Mouse (Mus musculus) heart, postnatal 0 days (tissue): ENCODE measurements around the gene Tcaf1. TPM values are rescaled to one million over a fixed set of nuclear protein-coding genes. Genes with fewer than 3 reads are reported as not detected.
A peak's percentile ranks its signal among the peaks of the same experiment; 100 is the strongest.

Source experiments
- ATAC-seq: fragments of 200-750 bp; cut with Nextera tagmentation; 2 replicates; pipeline ENCODE4 v1.8.0; 2017; ENCODE audit warnings: low read depth, moderate number of reproducible peaks, moderate library complexity; ENCODE audit not compliant: insufficient read depth
- DNase-seq: peaks from one replicate; pipeline ENCODE4 v3.0.0-alpha.2; 2016; ENCODE audit warnings: low spot score
- H3K27ac ChIP-seq: fragments of 300-500 bp; sonication (generic); 2 replicates; pipeline ENCODE4 v1.5.1; 2014; ENCODE audit warnings: low read depth, mild to moderate bottlenecking
- H3K27me3 ChIP-seq: fragments of 300-500 bp; sonication (generic); 2 replicates; pipeline ENCODE4 v1.6.1; 2014; ENCODE audit warnings: low read length, mixed read lengths; ENCODE audit not compliant: control insufficient read depth, insufficient read depth
- H3K36me3 ChIP-seq: fragments of 300-500 bp; sonication (generic); replicated peaks from 2 replicates; pipeline ENCODE4 v1.6.1; 2014; ENCODE audit warnings: low read length, mixed read lengths; ENCODE audit not compliant: control insufficient read depth, insufficient read depth
- H3K4me1 ChIP-seq: fragments of 300-500 bp; sonication (generic); 2 replicates; pipeline ENCODE4 v1.6.1; 2014; ENCODE audit warnings: antibody characterized with exemption; ENCODE audit not compliant: control insufficient read depth, insufficient read depth
- H3K4me2 ChIP-seq: fragments of 300-500 bp; sonication (generic); 2 replicates; pipeline ENCODE4 v1.6.1; 2014; ENCODE audit warnings: low read depth, mild to moderate bottlenecking, low read length, moderate library complexity
- H3K4me3 ChIP-seq: fragments of 300-500 bp; sonication (generic); 2 replicates; pipeline ENCODE4 v1.5.1; 2014; ENCODE audit warnings: low read depth, low read length
- H3K9ac ChIP-seq: fragments of 300-500 bp; sonication (generic); replicated peaks from 2 replicates; pipeline ENCODE4 v1.6.1; 2014; ENCODE audit warnings: low read depth, low read length, mixed read lengths
- H3K9me3 ChIP-seq: fragments of 300-500 bp; sonication (generic); replicated peaks from 2 replicates; pipeline ENCODE4 v1.6.1; 2016; ENCODE audit warnings: low read length; ENCODE audit not compliant: control insufficient read depth
- CTCF ChIP-seq: IDR thresholded peaks from 2 replicates; pipeline ENCODE4 v1.5.1; 2016; ENCODE audit warnings: antibody characterized with exemption, control low read depth, low read depth
- EP300 ChIP-seq: IDR thresholded peaks from 2 replicates; pipeline ENCODE4 v1.6.1; 2016; ENCODE audit warnings: antibody characterized with exemption, low read depth
- WGBS: fragments of 180-500 bp; shearing (Covaris S2); extraction: QIAGEN DNeasy Blood & Tissue Kit; methylation state at CpG from one replicate; pipeline ENCODE4 v1.1.7; 2014; 5-methylcytosine and 5-hydroxymethylcytosine counted together
- polyA plus RNA-seq: library from polyadenylated mRNA; unstranded; fragments of >200 nt; fragmentation: Nextera tagmentation; extraction: Ambion mirVana; gene quantifications from 2 replicates; pipeline ENCODE4 v1.2.1, GENCODE M21; 2015
- total RNA-seq: library from RNA; depleted of rRNA; stranded (reverse); fragments of >200 nt; gene quantifications from 2 replicates; pipeline ENCODE4 v1.2.3, GENCODE M21; 2014; ENCODE audit warnings: low replicate concordance; rRNA removed

Gene Tcaf1
- total and polyA plus RNA-seq, 2 experiments from 2014 or later = 24.8 to 35.7 TPM

GRCm38 (mm10) chr6:42634393-42634792, 75.5 kb downstream of the Tcaf1 start:
- Histone ChIP-seq H3K4me3 (no peak overlapping the region), H3K9ac (no peak overlapping the region), H3K36me3 (no peaks in the 10 kb centered on the region), H3K4me2 (no peak overlapping the region), H3K9me3 (no peaks in the 10 kb centered on the region), H3K27ac (no peak overlapping the region), H3K27me3 (no peaks in the 10 kb centered on the region), H3K4me1 (no peaks in the 10 kb centered on the region)
- ATAC-seq = no peak
- TF ChIP-seq EP300 (no peak), CTCF (no peak)
- WGBS = 60% methylated on average over 5 of the region's 5 CpGs
- no peak for DNase-seq

- H3K27ac ChIP-seq = no peak overlapping the region
- ATAC-seq = no peak
- no peak overlapping the region for H3K9ac ChIP-seq
- no peak overlapping the region for H3K4me3 ChIP-seq
- H3K9me3 ChIP-seq = no peaks in the 10 kb centered on the region
- no peaks in the 10 kb centered on the region for H3K36me3 ChIP-seq
- no peak for DNase-seq
- TF ChIP-seq EP300 (no peak), CTCF (0 out of 2 replicates have a peak, but pooled peaks have one; percentile 10)
- H3K27me3 ChIP-seq = no peaks in the 10 kb centered on the region
- H3K4me1 ChIP-seq = no peaks in the 10 kb centered on the region
- H3K4me2 ChIP-seq = no peak overlapping the region
- WGBS = 72% methylated on average over 4 of the region's 4 CpGs
These were observed 78.5 kb downstream of the Tcaf1 start for GRCm38 (mm10) chr6:42631395-42631794.

Other genes starting within 250 kb of the Tcaf1 start
- gene Olfr458, start 244.9 kb downstream of the Tcaf1 start, total RNA-seq = not detected in 2 replicates
- not detected in 2 replicates for gene Olfr458, start 244.9 kb downstream of the Tcaf1 start, polyA plus RNA-seq
- not detected in 2 replicates for gene Olfr457, start 233.8 kb downstream of the Tcaf1 start, total RNA-seq
- gene Olfr457, start 233.8 kb downstream of the Tcaf1 start, polyA plus RNA-seq = not detected in 2 replicates
- not detected in 2 replicates for gene Olfr456, start 222.9 kb downstream of the Tcaf1 start, total RNA-seq
- gene Olfr456, start 222.9 kb downstream of the Tcaf1 start, polyA plus RNA-seq = not detected in 2 replicates
- gene Olfr455, start 162.5 kb downstream of the Tcaf1 start, total RNA-seq = not detected in 2 replicates
- not detected in 2 replicates for gene Olfr455, start 162.5 kb downstream of the Tcaf1 start, polyA plus RNA-seq
- not detected in 2 replicates for gene Tcaf3, start 112.4 kb downstream of the Tcaf1 start, total RNA-seq
- not detected in 2 replicates for gene Tcaf3, start 112.4 kb downstream of the Tcaf1 start, polyA plus RNA-seq
- gene Tcaf2, start 64.8 kb downstream of the Tcaf1 start, total RNA-seq = 2.0 and 2.7 TPM in 2 replicates
- gene Tcaf2, start 64.8 kb downstream of the Tcaf1 start, polyA plus RNA-seq = 1.2 and 1.5 TPM in 2 replicates
- not detected in 2 replicates for gene Olfr453, start 29.3 kb upstream of the Tcaf1 start, total RNA-seq
- gene Olfr453, start 29.3 kb upstream of the Tcaf1 start, polyA plus RNA-seq = not detected in 2 replicates
- not detected in 2 replicates for gene Olfr38, start 46.3 kb upstream of the Tcaf1 start, total RNA-seq
- gene Olfr38, start 46.3 kb upstream of the Tcaf1 start, polyA plus RNA-seq = not detected in 2 replicates
- gene Olfr452, start 75.0 kb upstream of the Tcaf1 start, total RNA-seq = not detected in 2 replicates
- not detected in 2 replicates for gene Olfr452, start 75.0 kb upstream of the Tcaf1 start, polyA plus RNA-seq
- gene Olfr450, start 101.9 kb upstream of the Tcaf1 start, total RNA-seq = not detected in 2 replicates
- gene Olfr450, start 101.9 kb upstream of the Tcaf1 start, polyA plus RNA-seq = not detected in 2 replicates
- gene Olfr449, start 124.3 kb upstream of the Tcaf1 start, total RNA-seq = not detected in 2 replicates
- gene Olfr449, start 124.3 kb upstream of the Tcaf1 start, polyA plus RNA-seq = not detected in 2 replicates
- gene Olfr448, start 180.4 kb upstream of the Tcaf1 start, total RNA-seq = not detected in 2 replicates
- gene Olfr448, start 180.4 kb upstream of the Tcaf1 start, polyA plus RNA-seq = not detected in 2 replicates
- not detected in 2 replicates for gene Olfr447, start 198.8 kb upstream of the Tcaf1 start, total RNA-seq
- gene Olfr447, start 198.8 kb upstream of the Tcaf1 start, polyA plus RNA-seq = not detected in 2 replicates
- not detected in 2 replicates for gene Olfr446, start 211.3 kb upstream of the Tcaf1 start, total RNA-seq
- not detected in 2 replicates for gene Olfr446, start 211.3 kb upstream of the Tcaf1 start, polyA plus RNA-seq
- not detected in 2 replicates for gene Olfr444, start 239.0 kb upstream of the Tcaf1 start, total RNA-seq
- gene Olfr444, start 239.0 kb upstream of the Tcaf1 start, polyA plus RNA-seq = not detected in 2 replicates